Mouse (Mus musculus): ENCODE results near the gene Ubtd1.

DNA sequence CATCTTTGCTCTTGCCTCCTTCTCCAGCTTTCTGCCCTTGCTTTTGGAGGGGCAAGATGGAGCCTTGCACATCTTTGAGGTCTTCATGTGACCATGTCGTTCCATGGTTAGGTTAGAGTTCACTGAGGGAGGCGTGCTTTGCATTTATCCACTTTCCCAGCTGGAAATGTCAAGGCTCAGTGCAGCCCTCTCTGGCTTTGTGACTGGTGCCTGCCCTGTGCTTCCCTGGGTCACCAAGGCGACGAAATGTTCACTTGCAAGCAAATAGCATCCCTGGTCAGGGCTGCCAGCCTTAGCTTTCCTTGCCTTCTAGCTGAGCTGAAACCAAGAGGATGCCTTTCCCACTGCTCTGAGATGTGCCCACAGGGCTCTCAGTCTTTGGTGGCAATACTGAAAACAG, 28.9 kb downstream of the Ubtd1 start:
- TF ChIP-seq CTCF (IDR thresholded peaks at IDR 0.05; ENCODE audit: control insufficient read depth, insufficient read depth, insufficient read length) (no peak), MAX (IDR thresholded peaks at IDR 0.05) (no peak), FOSL1 (IDR thresholded peaks at IDR 0.05; ENCODE audit: insufficient read depth, low read length, poor library complexity, severe bottlenecking) (no peak), USF1 (IDR thresholded peaks at IDR 0.05; ENCODE audit: low read depth) (no peak), CEBPB (IDR thresholded peaks at IDR 0.05; ENCODE audit: low read depth) (no peak), MYOG (IDR thresholded peaks at IDR 0.05; ENCODE audit: control insufficient read depth, extremely low read depth, insufficient read length) (no peak)

Measured in C2C12 (cell line).